Mouse (Mus musculus): ENCODE results near the gene Gli1. TPM values are rescaled to one million over a fixed set of nuclear protein-coding genes. Genes with fewer than 3 reads are reported as not detected.

Gli1 gene
- total RNA-seq, 1 experiment = 14.9 TPM

DNA sequence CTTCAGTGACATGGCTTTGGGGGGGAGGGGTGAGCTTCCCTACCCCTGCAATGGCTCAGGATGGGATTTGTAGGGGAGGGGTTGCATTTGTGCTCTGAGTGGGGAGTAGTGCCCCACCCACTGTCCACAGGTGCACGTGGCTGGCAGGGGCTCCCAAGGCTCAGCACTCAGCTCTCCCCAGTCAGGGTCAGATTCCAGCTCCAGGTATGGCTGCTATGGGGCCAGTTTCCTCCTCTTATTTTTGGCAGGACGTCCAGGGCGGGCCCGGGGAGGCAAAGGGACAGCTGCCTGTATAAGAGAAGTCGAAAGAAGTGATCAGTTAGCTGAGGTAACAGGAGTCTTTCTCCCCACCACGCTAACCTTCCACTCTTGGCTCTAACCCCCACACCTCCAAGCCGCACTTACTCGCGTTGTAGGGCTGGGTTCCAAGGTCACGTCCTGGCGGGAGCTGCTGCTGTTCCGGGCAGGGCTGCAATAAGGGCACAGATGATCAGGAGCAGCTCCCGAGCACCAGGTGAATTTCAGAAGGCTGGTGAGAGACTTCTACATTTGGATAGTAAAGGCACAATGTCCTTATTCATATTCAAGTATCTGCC, 59.1 kb downstream of the Gli1 start:
- H3K36me3 ChIP-seq (ENCODE audit: control insufficient read depth, insufficient read depth, low read length, poor library complexity, severe bottlenecking) = peaks cover 66% of the 10 kb centered on the region
- H3K4me3 ChIP-seq (ENCODE audit: insufficient read depth in 1 of 2, low read depth in 1 of 2, low read length in 2 of 2, poor library complexity in 1 of 2, severe bottlenecking in 1 of 2) = no peak overlapping the region
- no peak for DNase-seq (ENCODE audit: low read depth, low spot score)
- in situ Hi-C loops (cut with MboI; ENCODE audit: low sequenced_read_pairs in 2 of 2, unreplicated experiment in 2 of 2) = no loop called here
- peak overlapping the region; percentile 40; the same call in 1 of the 2 replicates for H3K27ac ChIP-seq (ENCODE audit: insufficient read depth, low read depth, low read length, poor library complexity, severe bottlenecking)
- peak overlapping the region; percentile 13; the same call in 1 of the 2 replicates for H3K9ac ChIP-seq (ENCODE audit: insufficient read depth, low read depth, low read length, poor library complexity, severe bottlenecking)
- TF ChIP-seq CHD2 (IDR thresholded peaks at IDR 0.05; ENCODE audit: low read depth, low read length) = no peak
- no peaks in the 10 kb centered on the region for H3K9me3 ChIP-seq (ENCODE audit: control insufficient read depth, insufficient read depth, low read depth, low read length)
- peaks cover 4 to 38% of the 10 kb centered on the region in 2 experiments for H3K4me1 ChIP-seq (ENCODE audit: control insufficient read depth in 2 of 2, insufficient read depth in 2 of 2, low read length in 2 of 2, poor library complexity in 1 of 2)

DNA sequence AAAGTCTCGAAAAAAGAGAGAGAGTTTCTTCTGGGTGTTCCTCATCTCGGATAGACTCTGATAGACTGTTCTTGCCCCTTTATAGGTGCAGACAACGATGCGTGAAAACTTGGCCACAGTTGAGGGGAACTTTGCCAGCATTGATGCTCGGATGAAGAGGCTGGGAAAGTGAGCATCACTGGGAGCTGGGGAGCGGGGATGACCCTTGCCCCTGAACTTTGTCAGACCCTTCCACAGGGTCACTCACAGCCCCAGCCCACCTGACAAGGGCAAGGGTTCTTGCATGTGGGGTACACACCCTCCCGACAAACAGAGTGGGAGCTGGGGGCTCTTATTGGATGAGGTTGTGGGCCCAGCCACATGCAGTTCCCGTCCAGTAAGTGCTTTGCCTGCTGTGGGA, 60.5 kb downstream of the Gli1 start:
- TF ChIP-seq MAFK (IDR thresholded peaks at IDR 0.05; ENCODE audit: insufficient read depth, low read depth, low read length) = no peak
- TF ChIP-seq ZNF384 (IDR thresholded peaks at IDR 0.05; ENCODE audit: low read depth, low read length) = no peak
- TF ChIP-seq CHD2 (IDR thresholded peaks at IDR 0.05; ENCODE audit: low read depth, low read length) = no peak
- TF ChIP-seq ZC3H11A (IDR thresholded peaks at IDR 0.05; ENCODE audit: borderline replicate concordance, low read depth, low read length) = no peak
- TF ChIP-seq HCFC1 (IDR thresholded peaks at IDR 0.05; ENCODE audit: borderline replicate concordance, insufficient read depth, low read length) = no peak
- no peak overlapping the region for H3K4me3 ChIP-seq (ENCODE audit: insufficient read depth in 1 of 2, low read depth in 1 of 2, low read length in 2 of 2, poor library complexity in 1 of 2, severe bottlenecking in 1 of 2)
- H3K4me1 ChIP-seq (ENCODE audit: control insufficient read depth in 2 of 2, insufficient read depth in 2 of 2, low read length in 2 of 2, poor library complexity in 1 of 2) = peaks cover 2 to 24% of the 10 kb centered on the region in 2 experiments
- DNase-seq (ENCODE audit: low read depth, low spot score) = no peak
- peaks cover 64% of the 10 kb centered on the region for H3K36me3 ChIP-seq (ENCODE audit: control insufficient read depth, insufficient read depth, low read length, poor library complexity, severe bottlenecking)
- H3K9me3 ChIP-seq (ENCODE audit: control insufficient read depth, insufficient read depth, low read depth, low read length) = no peaks in the 10 kb centered on the region
- H3K9ac ChIP-seq (ENCODE audit: insufficient read depth, low read depth, low read length, poor library complexity, severe bottlenecking) = no peak overlapping the region
- in situ Hi-C loops (cut with MboI; ENCODE audit: low sequenced_read_pairs in 2 of 2, unreplicated experiment in 2 of 2) = no loop called here
- no peak overlapping the region for H3K27ac ChIP-seq (ENCODE audit: insufficient read depth, low read depth, low read length, poor library complexity, severe bottlenecking)

Other genes with a start within 250 kb of the Gli1 start
- gene Os9, start 220.8 kb downstream of the Gli1 start, total RNA-seq (2012; rRNA removed) = 29.4 and 48.6 TPM in 2 replicates
- gene B4galnt1, start 176.7 kb downstream of the Gli1 start, total RNA-seq (2012; rRNA removed) = 4.5 and 8.6 TPM in 2 replicates
- gene Slc26a10, start 161.3 kb downstream of the Gli1 start, total RNA-seq (2012; rRNA removed) = 7.4 and 12.2 TPM in 2 replicates
- 39.2 and 87.7 TPM in 2 replicates for gene Arhgef25, start 151.9 kb downstream of the Gli1 start, total RNA-seq (2012; rRNA removed)
- gene Dtx3, start 146.2 kb downstream of the Gli1 start, total RNA-seq (2012; rRNA removed) = 29.5 and 75.5 TPM in 2 replicates
- gene Pip4k2c, start 130.4 kb downstream of the Gli1 start, total RNA-seq (2012; rRNA removed) = 41.7 and 47.4 TPM in 2 replicates
- gene Kif5a, start 78.6 kb downstream of the Gli1 start, total RNA-seq (2012; rRNA removed) = 6.2 and 11.2 TPM in 2 replicates
- 139 and 157 TPM in 2 replicates for gene Dctn2, start 75.6 kb downstream of the Gli1 start, total RNA-seq (2012; rRNA removed)
- 15.8 and 18.0 TPM in 2 replicates for gene Mbd6, start 53.0 kb downstream of the Gli1 start, total RNA-seq (2012; rRNA removed)
- 206 and 377 TPM in 2 replicates for gene Mars, start 30.2 kb downstream of the Gli1 start, total RNA-seq (2012; rRNA removed)
- gene Arhgap9, start 20.0 kb downstream of the Gli1 start, total RNA-seq (2012; rRNA removed) = 2.6 and 5.1 TPM in 2 replicates
- gene Inhbe, start 12.4 kb upstream of the Gli1 start, total RNA-seq (2012; rRNA removed) = 0.22 and 0.69 TPM in 2 replicates
- 0.36 and 1.2 TPM in 2 replicates for gene Inhbc, start 28.5 kb upstream of the Gli1 start, total RNA-seq (2012; rRNA removed)
- gene R3hdm2, start 38.4 kb upstream of the Gli1 start, total RNA-seq (2012; rRNA removed) = 25.5 and 26.1 TPM in 2 replicates
- 1.1 and 2.4 TPM in 2 replicates for gene Stac3, start 159.7 kb upstream of the Gli1 start, total RNA-seq (2012; rRNA removed)
- gene Ndufa4l2, start 173.0 kb upstream of the Gli1 start, total RNA-seq (2012; rRNA removed) = 5.8 and 22.6 TPM in 2 replicates
- gene Shmt2, start 180.5 kb upstream of the Gli1 start, total RNA-seq (2012; rRNA removed) = 169 and 266 TPM in 2 replicates
- 0.76 and 1.6 TPM in 2 replicates for gene Nxph4, start 192.6 kb upstream of the Gli1 start, total RNA-seq (2012; rRNA removed)